Mouse (Mus musculus): Measurements from ENCODE around the gene Nr2c1.
A peak's percentile ranks its signal among the peaks of the same experiment; 100 is the strongest.

Nr2c1 gene

GRCm38 (mm10) chr10:94147756-94148531 lies at the start of gene Nr2c1:
Nr2c1 (plus strand) TSS chr10:94148023.
- DNase-seq, result peak; percentile 91

GRCm38 (mm10) chr10:94098100-94098499 lies 49.7 kb upstream of the Nr2c1 start:
- DNase-seq, result no peak

GRCm38 (mm10) chr10:94105498-94105897 lies 42.3 kb upstream of the Nr2c1 start:
- DNase-seq, result no peak

GRCm38 (mm10) chr10:94107168-94107567 lies 40.7 kb upstream of the Nr2c1 start:
- DNase-seq, result no peak

- DNase-seq, result no peak
These were observed 40.2 kb upstream of the Nr2c1 start for GRCm38 (mm10) chr10:94107607-94108006.

GRCm38 (mm10) chr10:94108791-94109190 lies 39.0 kb upstream of the Nr2c1 start:
- DNase-seq, result no peak

GRCm38 (mm10) chr10:94110834-94111754 lies 36.7 kb upstream of the Nr2c1 start:
- no peak for DNase-seq

- no peak for DNase-seq
These were observed 35.6 kb upstream of the Nr2c1 start for GRCm38 (mm10) chr10:94112207-94112606.

GRCm38 (mm10) chr10:94115893-94116599 lies 31.8 kb upstream of the Nr2c1 start:
- peak; percentile 52 for DNase-seq

- DNase-seq, result no peak
These were observed 31.0 kb upstream of the Nr2c1 start for GRCm38 (mm10) chr10:94116781-94117340.

GRCm38 (mm10) chr10:94117916-94118315 lies 29.9 kb upstream of the Nr2c1 start:
- DNase-seq, result no peak

- DNase-seq, result no peak
These were observed 28.8 kb upstream of the Nr2c1 start for GRCm38 (mm10) chr10:94118993-94119392.

GRCm38 (mm10) chr10:94120676-94121075 lies 27.1 kb upstream of the Nr2c1 start:
- DNase-seq, result no peak

- no peak for DNase-seq
These were observed 25.2 kb upstream of the Nr2c1 start for GRCm38 (mm10) chr10:94122595-94122994.

GRCm38 (mm10) chr10:94123581-94123980 lies 24.2 kb upstream of the Nr2c1 start:
- no peak for DNase-seq

- DNase-seq, result no peak
These were observed 23.4 kb upstream of the Nr2c1 start for GRCm38 (mm10) chr10:94124376-94124775.

- peak; percentile 76 for DNase-seq
These were observed 18.1 kb upstream of the Nr2c1 start for GRCm38 (mm10) chr10:94129680-94130119.

- no peak for DNase-seq
These were observed 14.7 kb upstream of the Nr2c1 start for GRCm38 (mm10) chr10:94133081-94133480.

GRCm38 (mm10) chr10:94133674-94134073 lies 14.1 kb upstream of the Nr2c1 start:
- DNase-seq, result peak; percentile 28

- DNase-seq, result no peak
These were observed 13.1 kb upstream of the Nr2c1 start for GRCm38 (mm10) chr10:94134535-94135390.

- DNase-seq, result no peak
These were observed 8.8 kb upstream of the Nr2c1 start for GRCm38 (mm10) chr10:94138890-94139482.
